Mouse (Mus musculus): ENCODE results near the gene Tnfrsf25. TPM values are rescaled to one million over a fixed set of nuclear protein-coding genes. Genes with fewer than 3 reads are reported as not detected.

The Tnfrsf25 gene
- total RNA-seq, 2 experiments from 2014 or later: 14.0 to 15.1 TPM

DNA sequence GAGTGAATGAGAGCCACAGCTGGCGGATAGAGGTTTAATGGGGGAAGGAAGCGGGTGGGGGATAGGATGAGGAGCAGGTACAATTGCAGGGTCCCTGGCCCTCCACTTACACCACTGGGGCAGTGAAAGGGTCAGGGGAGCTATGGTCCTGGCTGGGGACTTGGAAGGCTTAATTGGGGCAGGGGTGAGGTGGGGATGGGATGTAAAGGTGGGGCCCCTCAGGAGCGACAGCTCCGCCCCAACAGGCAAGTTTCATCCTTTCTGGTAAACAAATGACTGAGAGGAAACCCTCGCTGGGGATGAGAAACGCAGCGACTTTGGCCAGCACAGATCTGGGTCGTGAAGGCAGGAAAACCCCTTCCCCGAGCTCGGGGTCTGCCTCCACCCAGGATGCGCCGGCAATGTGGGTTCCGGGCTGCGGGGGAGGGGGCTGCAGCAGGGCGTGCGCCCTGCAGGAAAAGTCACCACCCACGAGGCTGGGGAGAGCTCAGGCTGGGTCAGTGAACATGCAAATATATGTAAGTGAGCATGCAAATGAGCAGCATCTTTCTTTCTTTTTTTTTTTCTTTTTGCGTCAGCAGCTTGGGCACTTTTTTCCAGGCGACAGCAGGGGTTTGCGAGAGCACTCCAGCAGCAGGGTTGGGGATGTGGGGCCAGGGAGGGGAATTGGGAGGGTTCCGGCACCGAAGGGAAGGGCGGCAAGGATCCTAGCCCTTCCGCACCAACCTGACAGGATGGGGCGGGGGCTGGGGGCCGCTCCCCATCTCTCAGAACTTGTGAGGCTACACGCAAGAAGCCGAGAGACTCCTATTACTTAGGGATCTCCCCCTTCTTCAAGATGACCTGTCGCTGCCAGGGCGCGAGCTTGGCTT, 4.8 kb downstream of the Tnfrsf25 start:
- DNase-seq (ENCODE audit: low spot score in 2 of 2): no peak

- DNase-seq (ENCODE audit: low spot score in 2 of 2): no peak
These were observed 5.4 kb downstream of the Tnfrsf25 start for GRCm38 (mm10) chr4:152121183-152121505.

DNA sequence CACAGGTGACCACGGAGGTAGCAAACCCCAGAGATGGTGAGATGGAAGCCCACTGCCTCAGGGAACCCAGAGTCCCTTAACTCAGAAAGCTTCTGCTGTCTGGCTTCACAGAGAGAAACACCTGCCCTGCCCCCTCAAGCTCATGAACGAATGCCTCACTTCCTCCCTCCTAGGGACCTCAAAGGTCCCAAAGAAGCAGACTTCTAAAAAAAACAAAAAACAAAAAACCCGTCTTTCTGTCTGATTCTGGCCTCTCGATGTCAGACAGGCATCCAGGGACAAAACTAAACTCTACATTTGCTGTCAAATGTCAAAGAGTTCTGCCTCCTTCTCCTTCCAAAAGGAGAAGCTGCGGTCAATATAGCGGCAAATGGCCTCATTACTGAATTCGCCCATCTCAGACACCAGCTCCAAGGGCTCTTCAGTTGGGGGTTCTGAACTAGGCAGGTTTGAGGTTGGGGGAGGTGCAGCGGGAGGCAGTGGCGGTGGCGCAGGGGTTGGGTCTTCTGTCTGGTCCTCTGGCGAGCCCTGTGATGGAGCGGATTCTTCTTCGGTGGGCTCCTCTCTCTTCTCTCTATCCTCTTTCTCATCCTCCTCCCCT, 8.7 kb downstream of the Tnfrsf25 start:
- no peak for DNase-seq (ENCODE audit: low spot score in 2 of 2)

GRCm38 (mm10) chr4:152125161-152126025, 9.7 kb downstream of the Tnfrsf25 start:
- no peak for DNase-seq (ENCODE audit: low spot score in 2 of 2)

DNA sequence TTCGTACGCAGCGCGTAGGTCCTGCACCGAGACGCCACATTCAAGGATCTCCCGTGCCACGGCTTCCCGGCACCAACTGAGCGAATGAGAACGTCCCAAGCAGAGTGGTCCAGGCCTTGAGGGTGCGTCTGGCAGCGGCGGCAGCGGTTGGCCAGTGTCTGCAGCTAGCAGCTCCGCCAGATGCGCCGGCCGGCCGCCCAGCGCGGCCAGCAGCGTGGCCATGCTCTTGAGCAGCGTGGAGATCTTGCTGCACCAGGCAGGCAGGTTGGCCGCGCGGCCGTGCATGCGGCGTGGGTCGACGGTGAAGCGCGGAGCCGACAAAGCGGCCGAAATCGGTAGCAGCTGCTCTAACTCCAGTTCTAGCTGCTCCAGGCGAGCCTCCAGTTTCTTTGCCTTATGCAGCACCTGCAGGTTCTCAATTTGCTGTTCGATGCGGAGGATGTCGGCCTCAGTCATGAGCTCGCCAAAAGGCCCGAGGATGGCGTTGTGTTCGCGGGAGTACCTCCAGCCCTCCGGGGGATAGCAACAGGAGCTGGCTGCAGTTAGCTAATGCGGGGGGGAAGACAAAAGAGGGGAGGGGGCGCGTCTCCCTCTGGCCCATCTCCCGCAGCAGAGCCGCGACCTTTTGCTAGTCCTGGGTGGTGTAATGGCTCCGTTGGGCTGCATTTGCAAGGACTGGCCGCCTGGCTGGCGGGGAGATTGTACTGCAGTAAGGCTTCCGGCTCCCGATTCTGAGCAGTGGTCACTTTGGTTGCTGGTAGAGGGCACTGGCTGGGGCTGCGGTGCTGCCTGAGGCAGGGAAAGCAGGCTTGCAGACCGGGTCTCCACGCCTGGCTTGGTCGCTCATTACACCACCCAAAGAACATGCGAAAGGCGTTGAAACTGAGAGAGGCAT, 10.5 kb downstream of the Tnfrsf25 start:
- no peak for DNase-seq (ENCODE audit: low spot score in 2 of 2)

- no peak for DNase-seq (ENCODE audit: low spot score in 2 of 2)
These were observed 12.2 kb downstream of the Tnfrsf25 start for GRCm38 (mm10) chr4:152127884-152128283.

- no peak for DNase-seq (ENCODE audit: low spot score in 2 of 2)
These were observed 13.1 kb downstream of the Tnfrsf25 start for GRCm38 (mm10) chr4:152128784-152129183.

GRCm38 (mm10) chr4:152129395-152129930, 13.7 kb downstream of the Tnfrsf25 start:
- DNase-seq (ENCODE audit: low spot score in 2 of 2): no peak

DNA sequence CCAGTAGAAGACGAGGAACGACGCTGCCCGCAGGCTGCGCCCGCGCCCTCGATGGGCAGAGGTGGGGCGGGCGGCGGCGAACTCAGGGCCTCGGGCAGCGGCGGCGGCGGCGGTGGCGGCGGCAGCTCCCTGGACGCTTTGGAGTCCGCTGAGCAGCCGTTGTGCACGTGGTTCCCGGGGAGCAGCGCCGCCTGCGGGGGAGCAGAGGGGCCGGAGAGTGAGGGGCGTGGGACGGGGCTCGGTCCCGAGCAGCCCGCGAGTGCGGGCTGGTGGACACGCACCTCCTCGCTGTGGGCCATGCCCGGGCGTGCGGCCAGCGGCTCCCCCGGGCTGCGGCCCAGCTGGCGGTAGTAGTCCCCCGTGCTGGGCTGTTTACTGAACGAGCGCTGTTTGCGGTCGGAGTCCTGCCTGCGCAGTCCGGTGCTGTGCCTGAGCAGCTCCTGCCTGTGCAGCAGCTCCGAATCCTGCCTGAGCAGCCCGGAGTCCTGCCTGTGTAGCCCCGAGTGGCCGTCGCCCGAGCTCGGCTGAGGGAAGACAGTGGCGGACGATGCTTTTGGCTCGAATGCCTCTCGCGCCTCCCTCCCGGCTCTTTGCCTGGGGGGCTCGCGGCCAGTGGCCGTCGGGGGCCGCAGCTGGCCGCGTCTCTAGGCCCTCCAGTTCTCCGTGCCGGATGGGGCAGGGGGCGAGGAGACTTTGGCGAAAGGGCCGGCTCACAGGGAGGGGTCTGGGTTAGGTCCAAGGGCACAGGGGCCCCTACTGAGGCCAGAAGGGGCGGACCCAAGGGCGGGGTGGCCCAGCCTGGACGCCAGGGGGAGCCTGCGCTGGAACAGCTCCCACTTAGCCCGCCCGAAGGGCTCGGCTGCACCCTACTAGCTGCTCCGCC, 15.3 kb downstream of the Tnfrsf25 start:
- peak; percentile 68 to 75 for DNase-seq (ENCODE audit: low spot score in 2 of 2)

GRCm38 (mm10) chr4:152131809-152132771, 16.4 kb downstream of the Tnfrsf25 start:
- DNase-seq (ENCODE audit: low spot score in 2 of 2): no peak

DNA sequence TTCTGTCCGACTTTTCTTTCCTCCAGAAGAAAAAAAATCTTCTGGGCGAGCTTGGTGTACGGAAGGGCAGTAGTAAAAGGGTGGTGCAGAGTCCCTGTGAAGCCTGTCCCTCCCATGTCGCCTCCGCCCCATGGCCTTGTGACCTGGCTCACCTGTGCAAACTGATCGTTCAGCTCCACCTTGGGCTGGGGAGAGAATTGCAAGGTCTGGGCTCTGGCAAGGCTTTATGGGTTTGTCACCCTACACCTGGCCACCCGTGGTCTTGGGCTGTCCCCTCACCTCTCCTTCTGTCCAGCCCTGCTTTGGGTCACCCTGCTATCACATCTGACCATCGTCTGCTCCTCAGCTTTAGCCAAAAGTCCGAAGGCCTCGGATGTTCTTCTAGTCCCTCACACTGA, 17.0 kb downstream of the Tnfrsf25 start:
- no peak for DNase-seq (ENCODE audit: low spot score in 2 of 2)

DNA sequence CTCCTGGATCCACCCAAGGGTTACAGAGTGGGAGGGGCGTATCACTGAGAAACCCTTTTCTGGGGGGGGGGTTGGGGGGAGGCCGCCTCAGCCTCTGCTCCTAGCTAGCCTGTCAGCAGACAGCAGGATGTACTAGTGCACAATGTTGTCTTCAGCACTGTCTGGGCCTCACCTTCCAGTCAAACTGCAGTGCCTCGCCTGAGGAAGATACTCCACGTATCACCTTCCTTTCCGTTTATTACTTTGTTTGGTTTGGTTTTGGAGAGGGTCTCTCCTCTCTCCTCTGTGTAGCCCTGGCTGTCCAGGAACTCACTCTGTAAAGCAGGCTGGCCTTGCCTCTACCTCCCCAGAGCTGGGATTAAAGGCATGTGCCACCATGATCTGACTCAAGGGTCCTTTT, 17.5 kb downstream of the Tnfrsf25 start:
- no peak for DNase-seq (ENCODE audit: low spot score in 2 of 2)

GRCm38 (mm10) chr4:152134507-152134906, 18.8 kb downstream of the Tnfrsf25 start:
- DNase-seq (ENCODE audit: low spot score in 2 of 2): no peak

DNA sequence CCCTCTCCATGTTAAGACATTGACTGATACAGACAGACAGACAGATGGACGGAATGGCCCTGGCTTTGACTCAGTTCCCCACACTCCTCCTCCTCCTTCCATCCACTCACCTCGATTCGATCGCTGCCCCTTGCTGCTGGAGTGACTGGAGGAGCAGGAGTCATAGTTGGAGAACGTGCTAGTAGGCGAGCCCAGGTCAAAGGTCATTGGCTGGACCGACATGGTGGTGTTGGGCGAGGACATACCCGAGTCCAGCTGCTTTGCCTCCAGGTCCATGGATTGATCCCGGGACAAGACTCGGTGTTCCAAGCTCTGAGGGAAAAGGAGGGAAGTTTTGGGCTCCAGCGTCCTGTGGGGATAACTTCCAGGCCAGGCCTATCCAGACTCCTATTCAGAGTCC, 19.6 kb downstream of the Tnfrsf25 start:
- no peak for DNase-seq (ENCODE audit: low spot score in 2 of 2)

- DNase-seq (ENCODE audit: low spot score in 2 of 2): peak in 1 of 2 experiments; percentile 28
These were observed 20.6 kb downstream of the Tnfrsf25 start for GRCm38 (mm10) chr4:152136112-152136875.

- no peak for DNase-seq (ENCODE audit: low spot score in 2 of 2)
These were observed 21.1 kb downstream of the Tnfrsf25 start for GRCm38 (mm10) chr4:152136876-152137250.

DNA sequence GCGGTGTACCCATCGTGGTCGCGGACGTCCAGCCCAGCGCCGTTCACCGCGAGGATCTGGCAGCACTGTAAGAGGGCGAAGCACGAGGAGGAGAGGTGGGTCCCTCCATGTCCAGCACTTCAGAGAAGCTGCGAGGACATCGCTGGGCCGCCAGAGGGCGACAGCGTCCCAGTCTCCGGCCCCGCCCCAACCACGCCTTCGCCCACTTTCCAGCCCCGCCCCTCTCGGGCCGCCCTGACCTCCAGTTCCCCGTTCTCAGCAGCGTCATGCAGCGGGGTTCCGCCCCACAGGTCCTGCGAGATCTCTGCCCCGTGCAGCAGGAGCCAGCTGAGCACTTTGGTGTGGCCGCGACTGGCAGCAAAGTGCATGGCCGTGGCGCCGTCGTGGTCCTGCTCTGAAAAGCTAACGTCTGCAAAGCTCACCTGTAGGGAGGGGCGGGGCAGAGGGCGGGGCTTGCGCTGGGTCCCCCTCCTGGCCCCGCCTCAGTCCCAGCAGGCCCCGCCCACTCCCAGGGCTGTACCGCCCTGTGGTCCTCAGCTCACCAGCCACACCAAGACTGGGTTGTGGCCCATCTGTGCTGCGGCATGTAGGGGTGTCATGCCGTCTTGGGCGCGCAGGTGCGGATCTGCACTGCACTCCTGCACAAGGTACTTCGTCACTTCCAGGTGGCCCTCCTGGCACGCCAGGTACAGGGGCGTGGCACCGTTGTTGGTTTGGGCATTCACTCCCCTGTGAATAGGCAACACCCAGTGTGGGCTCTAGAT, 22.9 kb downstream of the Tnfrsf25 start:
- peak; percentile 80 to 88 for DNase-seq (ENCODE audit: low spot score in 2 of 2)
